Mouse (Mus musculus): ENCODE measurements around the gene Mon1b.

Mon1b gene

GRCm38 (mm10) chr8:113634670-113635591 is at the start of gene Mon1b:
Gene Mon1b, plus strand, starts transcription at chr8:113635587.
- DNase-seq: peak; percentile 100

GRCm38 (mm10) chr8:113598401-113598800 is 37.0 kb upstream of the Mon1b start:
- peak; percentile 39 for DNase-seq

GRCm38 (mm10) chr8:113632634-113633033 is 2.8 kb upstream of the Mon1b start:
- DNase-seq: peak; percentile 85

GRCm38 (mm10) chr8:113634161-113634560 is 1.2 kb upstream of the Mon1b start:
- peak; percentile 86 for DNase-seq

- no peak for DNase-seq
Observed at GRCm38 (mm10) chr8:113635592-113636279, 349 bp downstream of the Mon1b start.

- no peak for DNase-seq
Observed at GRCm38 (mm10) chr8:113636280-113636628, 867 bp downstream of the Mon1b start.

GRCm38 (mm10) chr8:113640357-113640756 is 5.0 kb downstream of the Mon1b start:
- DNase-seq: peak; percentile 66

- DNase-seq: peak; percentile 78
Observed at GRCm38 (mm10) chr8:113642926-113643325, 7.5 kb downstream of the Mon1b start, which contains the start of gene Syce1l. Gene Syce1l, plus strand, starts transcription at chr8:113643213.

- DNase-seq: peak; percentile 85
Observed at GRCm38 (mm10) chr8:113643479-113644210, 8.3 kb downstream of the Mon1b start.

- DNase-seq: peak; percentile 76
Observed at GRCm38 (mm10) chr8:113645220-113645619, 9.8 kb downstream of the Mon1b start.

GRCm38 (mm10) chr8:113652450-113652849 is 17.1 kb downstream of the Mon1b start:
- DNase-seq: peak; percentile 74

- DNase-seq: peak; percentile 48
Observed at GRCm38 (mm10) chr8:113653151-113653550, 17.8 kb downstream of the Mon1b start.

- DNase-seq: peak; percentile 87
Observed at GRCm38 (mm10) chr8:113656154-113656553, 20.8 kb downstream of the Mon1b start.

GRCm38 (mm10) chr8:113656681-113657298 is 21.4 kb downstream of the Mon1b start:
- peak; percentile 70 for DNase-seq

- DNase-seq: peak; percentile 56
Observed at GRCm38 (mm10) chr8:113660128-113660527, 24.7 kb downstream of the Mon1b start.

- DNase-seq: peak; percentile 95
Observed at GRCm38 (mm10) chr8:113664544-113664943, 29.2 kb downstream of the Mon1b start.

GRCm38 (mm10) chr8:113665036-113665435 is 29.6 kb downstream of the Mon1b start:
- peak; percentile 25 for DNase-seq

GRCm38 (mm10) chr8:113665951-113666350 is 30.6 kb downstream of the Mon1b start:
- peak; percentile 66 for DNase-seq

GRCm38 (mm10) chr8:113666714-113667432 is 31.5 kb downstream of the Mon1b start:
- DNase-seq: peak; percentile 79

- peak; percentile 87 for DNase-seq
Observed at GRCm38 (mm10) chr8:113669924-113670323, 34.5 kb downstream of the Mon1b start.

- peak; percentile 80 for DNase-seq
Observed at GRCm38 (mm10) chr8:113672599-113673255, 37.3 kb downstream of the Mon1b start.

Measured in heart, adult 11 months (tissue).